22 mouse cellular contexts compared by ENCODE assay signal in the genomic region with DNA sequence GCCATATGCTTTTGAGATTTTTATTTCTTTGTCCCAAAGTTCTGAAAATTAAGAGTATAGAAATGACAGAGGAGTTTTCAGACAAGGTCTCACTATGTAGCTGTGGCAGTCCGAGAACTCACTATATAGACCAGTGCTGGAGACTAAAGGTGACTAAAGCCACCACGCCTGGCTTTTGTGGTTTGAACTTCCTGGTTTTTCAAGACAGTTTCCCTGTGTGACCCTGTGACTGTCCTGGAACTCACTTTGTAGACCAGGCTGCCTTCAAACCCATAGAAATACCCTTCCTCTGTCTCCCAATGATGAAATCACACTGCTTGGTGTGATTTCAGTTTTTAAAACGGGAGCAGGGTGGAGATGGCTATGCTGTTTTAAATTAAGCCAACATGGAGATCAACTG.
"Had no signal": no experiment of that assay in that cellular context is flagged by ENCODE, and none has a peak within 500 bp of the region (broad histone marks: within the 10 kb centered on the region; RNA-seq: fewer than 3 reads in every experiment).

No protein-coding gene starts in this region.

- H3K27ac ChIP-seq: limb, embryonic 12.5 days; limb, embryonic 15.5 days; liver, embryonic 12.5 days; liver, embryonic 15.5 days; midbrain, embryonic 12.5 days; midbrain, embryonic 15.5 days; neural tube, embryonic 13.5 days had no signal

- H3K9ac ChIP-seq: limb, embryonic 12.5 days; limb, embryonic 15.5 days; liver, embryonic 12.5 days; liver, embryonic 15.5 days; midbrain, embryonic 12.5 days; midbrain, embryonic 15.5 days; neural tube, embryonic 13.5 days had no signal

- H3K4me1 ChIP-seq: limb, embryonic 12.5 days; limb, embryonic 15.5 days; liver, embryonic 12.5 days; liver, embryonic 15.5 days; midbrain, embryonic 12.5 days; midbrain, embryonic 15.5 days; neural tube, embryonic 13.5 days had no signal

- H3K4me3 ChIP-seq: limb, embryonic 12.5 days; limb, embryonic 15.5 days; liver, embryonic 12.5 days; liver, embryonic 15.5 days; midbrain, embryonic 12.5 days; midbrain, embryonic 15.5 days; myocyte; neural tube, embryonic 13.5 days had no signal

- H3K27me3 ChIP-seq: limb, embryonic 12.5 days; limb, embryonic 15.5 days; liver, embryonic 12.5 days; liver, embryonic 15.5 days; midbrain, embryonic 12.5 days; midbrain, embryonic 15.5 days; neural tube, embryonic 13.5 days had no signal

- ATAC-seq: inflammation-experienced regulatory T-cells, adult 6 months; intestine, embryonic 16.5 days; liver, embryonic 12.5 days; midbrain, embryonic 15.5 days had no signal

- H3K4me2 ChIP-seq: limb, embryonic 12.5 days; limb, embryonic 15.5 days; liver, embryonic 12.5 days; liver, embryonic 15.5 days; midbrain, embryonic 12.5 days; midbrain, embryonic 15.5 days; neural tube, embryonic 13.5 days had no signal

- DNase-seq: kidney, adult 18-20 months; kidney, adult 9 months; kidney, postnatal 14 days; kidney, postnatal 4 days; left cerebral cortex, postnatal 4 days; lung, adult 2 months; right cerebral cortex, adult 18-20 months; right cerebral cortex, postnatal 25 days; spleen, adult 18-20 months; thymus, adult 2 months; thymus, postnatal 14 days; thymus, postnatal 4 days had no signal

- H3K9me3 ChIP-seq: limb, embryonic 12.5 days; limb, embryonic 15.5 days; liver, embryonic 12.5 days; liver, embryonic 15.5 days; midbrain, embryonic 12.5 days; midbrain, embryonic 15.5 days; neural tube, embryonic 13.5 days had no signal
